Mouse (Mus musculus): ENCODE measurements around the gene Susd6. TPM values are rescaled to one million over a fixed set of nuclear protein-coding genes. Genes with fewer than 3 reads are reported as not detected.
"Not testable (repeated sequence)": the region's sequence is repeated elsewhere in the genome, so short reads cannot be mapped to it uniquely, and the experiment has no call there.

Gene Susd6
- polyA plus RNA-seq, 1 experiment, result not detected

GRCm38 (mm10) chr12:80782190-80782589 lies 8.1 kb upstream of the Susd6 start:
- no peaks in the 10 kb centered on the region for H3K4me1 ChIP-seq (ENCODE audit: control insufficient read depth, insufficient read depth, low read length)
- 93% methylated on average over 3 of the region's 3 CpGs for WGBS
- TF ChIP-seq CTCF (IDR thresholded peaks at IDR 0.05; ENCODE audit: insufficient read depth, low read depth, low read length) (no peak), POLR2A (IDR thresholded peaks at IDR 0.05; ENCODE audit: insufficient read depth, low read depth, low read length) (no peak)
- H3K27ac ChIP-seq (ENCODE audit: insufficient read depth, low read depth, low read length), result no peak overlapping the region
- no peak overlapping the region for H3K4me3 ChIP-seq (ENCODE audit: insufficient read depth, low read depth, low read length)

GRCm38 (mm10) chr12:80782892-80783291 lies 7.4 kb upstream of the Susd6 start:
- H3K27ac ChIP-seq (ENCODE audit: insufficient read depth, low read depth, low read length), result no peak overlapping the region
- TF ChIP-seq POLR2A (IDR thresholded peaks at IDR 0.05; ENCODE audit: insufficient read depth, low read depth, low read length), result no peak
- 53% methylated on average over 3 of the region's 3 CpGs for WGBS
- no peaks in the 10 kb centered on the region for H3K4me1 ChIP-seq (ENCODE audit: control insufficient read depth, insufficient read depth, low read length)
- H3K4me3 ChIP-seq (ENCODE audit: insufficient read depth, low read depth, low read length), result no peak overlapping the region

- no peak overlapping the region for H3K4me3 ChIP-seq (ENCODE audit: insufficient read depth, low read depth, low read length)
- no peaks in the 10 kb centered on the region for H3K4me1 ChIP-seq (ENCODE audit: control insufficient read depth, insufficient read depth, low read length)
- TF ChIP-seq CTCF (IDR thresholded peaks at IDR 0.05; ENCODE audit: insufficient read depth, low read depth, low read length) (no peak), POLR2A (IDR thresholded peaks at IDR 0.05; ENCODE audit: insufficient read depth, low read depth, low read length) (no peak)
- no peak overlapping the region for H3K27ac ChIP-seq (ENCODE audit: insufficient read depth, low read depth, low read length)
- 81% methylated on average over 1 of the region's 1 CpGs for WGBS
Measured at GRCm38 (mm10) chr12:80783889-80784288, 6.4 kb upstream of the Susd6 start.

- WGBS, result 88% methylated on average over 5 of the region's 5 CpGs
- no peak overlapping the region for H3K27ac ChIP-seq (ENCODE audit: insufficient read depth, low read depth, low read length)
Measured at GRCm38 (mm10) chr12:80785005-80785404, 5.3 kb upstream of the Susd6 start.

GRCm38 (mm10) chr12:80785597-80785996 lies 4.7 kb upstream of the Susd6 start:
- 96% methylated on average over 4 of the region's 4 CpGs for WGBS
- TF ChIP-seq POLR2A (IDR thresholded peaks at IDR 0.05; ENCODE audit: insufficient read depth, low read depth, low read length), result no peak
- TF ChIP-seq CTCF (IDR thresholded peaks at IDR 0.05; ENCODE audit: insufficient read depth, low read depth, low read length), result no peak
- Histone ChIP-seq H3K4me1 (ENCODE audit: control insufficient read depth, insufficient read depth, low read length) (peaks cover 2% of the 10 kb centered on the region; the same call in 1 of the 2 replicates), H3K27ac (ENCODE audit: insufficient read depth, low read depth, low read length) (no peak overlapping the region), H3K4me3 (ENCODE audit: insufficient read depth, low read depth, low read length) (no peak overlapping the region)

More at GRCm38 (mm10) chr12:80785005-80785404, 5.3 kb upstream of the Susd6 start:
- no peak overlapping the region for H3K4me3 ChIP-seq (ENCODE audit: insufficient read depth, low read depth, low read length)
- peaks cover 2% of the 10 kb centered on the region; the same call in 1 of the 2 replicates for H3K4me1 ChIP-seq (ENCODE audit: control insufficient read depth, insufficient read depth, low read length)
- no peak for TF ChIP-seq POLR2A (IDR thresholded peaks at IDR 0.05; ENCODE audit: insufficient read depth, low read depth, low read length)
- TF ChIP-seq CTCF (IDR thresholded peaks at IDR 0.05; ENCODE audit: insufficient read depth, low read depth, low read length), result no peak

GRCm38 (mm10) chr12:80786591-80786990 lies 3.7 kb upstream of the Susd6 start:
- H3K27ac ChIP-seq (ENCODE audit: insufficient read depth, low read depth, low read length), result no peak overlapping the region
- TF ChIP-seq POLR2A (IDR thresholded peaks at IDR 0.05; ENCODE audit: insufficient read depth, low read depth, low read length) (no peak), CTCF (IDR thresholded peaks at IDR 0.05; ENCODE audit: insufficient read depth, low read depth, low read length) (no peak)
- H3K4me3 ChIP-seq (ENCODE audit: insufficient read depth, low read depth, low read length), result no peak overlapping the region
- 84% methylated on average over 1 of the region's 1 CpGs for WGBS
- peaks cover 2% of the 10 kb centered on the region; the same call in 1 of the 2 replicates for H3K4me1 ChIP-seq (ENCODE audit: control insufficient read depth, insufficient read depth, low read length)

DNA sequence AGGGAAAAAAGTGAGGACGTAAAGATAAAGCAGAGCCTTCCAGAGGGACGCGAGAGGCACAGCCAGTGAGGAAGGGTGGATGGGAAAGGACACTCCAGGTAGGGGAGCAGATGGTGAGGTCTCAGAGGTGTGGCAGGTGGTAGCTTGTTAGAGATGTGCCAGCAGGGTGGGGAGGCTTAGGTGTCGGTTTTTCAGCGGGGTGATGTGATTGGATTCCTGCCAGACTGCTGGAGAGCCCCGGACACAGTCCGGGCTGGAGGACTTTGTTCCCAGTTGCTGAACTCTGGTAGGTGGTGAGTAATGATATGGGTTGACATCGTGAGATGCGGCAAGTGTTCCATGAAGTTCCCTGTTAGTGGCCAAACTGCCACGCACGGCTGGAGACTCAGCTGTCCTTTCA lies 2.7 kb upstream of the Susd6 start:
- no peak for TF ChIP-seq POLR2A (IDR thresholded peaks at IDR 0.05; ENCODE audit: insufficient read depth, low read depth, low read length)
- TF ChIP-seq CTCF (IDR thresholded peaks at IDR 0.05; ENCODE audit: insufficient read depth, low read depth, low read length), result no peak
- Histone ChIP-seq H3K4me3 (ENCODE audit: insufficient read depth, low read depth, low read length) (no peak overlapping the region), H3K4me1 (ENCODE audit: control insufficient read depth, insufficient read depth, low read length) (peaks cover 2% of the 10 kb centered on the region; the same call in 1 of the 2 replicates), H3K27ac (ENCODE audit: insufficient read depth, low read depth, low read length) (no peak overlapping the region)
- WGBS, result 49% methylated on average over 11 of the region's 11 CpGs

DNA sequence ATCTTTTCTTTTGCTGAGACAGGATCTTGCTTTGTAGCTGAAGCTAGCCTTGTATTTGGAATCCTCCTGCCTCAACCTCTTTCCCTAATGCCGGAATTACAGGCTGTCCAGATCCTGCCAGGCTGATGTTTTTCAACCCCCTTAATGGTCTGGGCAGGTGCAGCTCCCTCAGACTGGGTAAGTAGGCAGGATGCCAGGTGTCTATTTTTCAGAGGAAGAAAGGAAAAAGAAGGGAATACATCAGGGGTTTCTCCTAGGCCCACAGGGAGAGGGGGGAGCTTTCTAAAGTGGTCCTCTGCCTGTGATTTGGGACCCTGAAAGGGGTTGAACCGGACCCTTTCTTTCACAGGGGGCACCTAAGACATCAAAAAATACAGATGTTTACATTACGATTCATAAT lies 2.1 kb upstream of the Susd6 start:
- no peak for TF ChIP-seq CTCF (IDR thresholded peaks at IDR 0.05; ENCODE audit: insufficient read depth, low read depth, low read length)
- no peak for TF ChIP-seq POLR2A (IDR thresholded peaks at IDR 0.05; ENCODE audit: insufficient read depth, low read depth, low read length)
- Histone ChIP-seq H3K27ac (ENCODE audit: insufficient read depth, low read depth, low read length) (no peak overlapping the region), H3K4me1 (ENCODE audit: control insufficient read depth, insufficient read depth, low read length) (peaks cover 6% of the 10 kb centered on the region)

DNA sequence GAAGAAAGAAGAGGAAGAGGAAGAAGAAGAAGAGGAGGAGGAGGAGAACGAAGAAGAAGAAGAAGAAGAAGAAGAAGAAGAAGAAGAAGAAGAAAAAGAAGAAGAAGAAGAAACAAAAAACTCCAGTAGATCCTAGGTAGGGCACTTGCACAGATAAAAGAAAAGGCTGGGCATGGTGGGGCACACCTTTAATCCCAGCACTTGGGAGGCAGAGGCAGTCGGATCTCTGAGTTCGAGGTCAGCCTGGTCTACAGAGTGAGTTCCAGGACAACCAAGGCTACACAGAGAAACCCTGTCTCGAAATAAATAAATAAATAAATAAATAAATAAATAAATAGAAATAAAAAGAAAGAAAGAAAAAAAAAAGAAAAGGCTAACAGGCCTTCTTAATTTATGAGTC lies 1.0 kb upstream of the Susd6 start:
- not testable (repeated sequence) for H3K4me3 ChIP-seq (ENCODE audit: insufficient read depth, low read depth, low read length); H3K4me1 ChIP-seq (ENCODE audit: control insufficient read depth, insufficient read depth, low read length); H3K27ac ChIP-seq (ENCODE audit: insufficient read depth, low read depth, low read length)
- 78% methylated on average over 4 of the region's 4 CpGs for WGBS

More for the DNA sequence above, 2.1 kb upstream of the Susd6 start:
- no peak overlapping the region for H3K4me3 ChIP-seq (ENCODE audit: insufficient read depth, low read depth, low read length)
- whole genome bisulfite sequencing, result 88% methylated on average over 3 of the region's 3 CpGs

Data from olfactory bulb, adult 2 months (tissue).